Mouse (Mus musculus) thymus, postnatal 14 days (tissue): ENCODE results near the gene Tmem235.
A peak's percentile ranks its signal among the peaks of the same experiment; 100 is the strongest.
"Not testable (repeated sequence)": the region's sequence is repeated elsewhere in the genome, so short reads cannot be mapped to it uniquely, and the experiment has no call there.

ENCODE experiments used
- DNase-seq: peaks from one replicate; pipeline ENCODE4 v3.0.0; 2021

The Tmem235 gene

DNA sequence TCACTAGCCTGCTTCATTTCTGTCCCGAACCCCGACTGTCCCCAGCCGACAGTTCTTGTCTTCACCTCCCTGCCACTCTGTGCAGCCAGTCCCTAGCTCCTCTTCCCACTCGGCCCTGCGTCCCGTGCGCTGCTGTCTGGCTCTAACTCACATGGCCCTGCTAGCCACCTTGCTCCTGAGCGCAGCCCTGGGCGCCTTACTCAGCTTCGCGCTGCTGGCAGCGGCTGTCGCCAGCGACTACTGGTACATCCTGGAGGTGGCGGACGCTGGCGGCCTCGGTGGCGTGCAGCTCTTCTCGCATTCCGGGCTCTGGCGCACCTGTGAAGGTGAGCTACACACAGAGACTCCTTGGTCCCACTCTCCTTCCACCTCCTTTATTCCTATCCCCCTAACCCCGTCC is at the start of gene Tmem235:
Tmem235 (plus strand) TSS at position 152 of the 400 bp plus-strand sequence.
- DNase-seq: peak; percentile 56

DNA sequence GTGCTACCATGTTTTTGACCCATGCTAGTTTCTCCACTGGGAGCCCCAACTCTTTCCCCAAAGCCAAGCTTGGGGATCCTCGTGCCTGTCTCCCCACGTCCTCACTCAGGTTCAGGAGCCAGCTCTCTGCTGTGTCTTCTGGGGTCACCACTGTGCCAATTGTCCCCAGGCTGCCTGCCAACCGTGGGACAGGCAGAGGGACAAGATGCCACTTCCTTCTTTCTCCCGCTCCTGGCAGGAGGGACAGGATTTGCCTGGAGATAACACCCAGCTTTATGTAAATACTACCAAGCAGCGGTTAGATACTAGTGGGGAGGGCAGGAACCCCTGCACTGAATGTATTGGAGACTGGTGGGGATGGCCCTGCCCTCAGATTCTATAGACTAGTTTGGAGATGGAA is 46.7 kb upstream of the Tmem235 start:
- DNase-seq: no peak

DNA sequence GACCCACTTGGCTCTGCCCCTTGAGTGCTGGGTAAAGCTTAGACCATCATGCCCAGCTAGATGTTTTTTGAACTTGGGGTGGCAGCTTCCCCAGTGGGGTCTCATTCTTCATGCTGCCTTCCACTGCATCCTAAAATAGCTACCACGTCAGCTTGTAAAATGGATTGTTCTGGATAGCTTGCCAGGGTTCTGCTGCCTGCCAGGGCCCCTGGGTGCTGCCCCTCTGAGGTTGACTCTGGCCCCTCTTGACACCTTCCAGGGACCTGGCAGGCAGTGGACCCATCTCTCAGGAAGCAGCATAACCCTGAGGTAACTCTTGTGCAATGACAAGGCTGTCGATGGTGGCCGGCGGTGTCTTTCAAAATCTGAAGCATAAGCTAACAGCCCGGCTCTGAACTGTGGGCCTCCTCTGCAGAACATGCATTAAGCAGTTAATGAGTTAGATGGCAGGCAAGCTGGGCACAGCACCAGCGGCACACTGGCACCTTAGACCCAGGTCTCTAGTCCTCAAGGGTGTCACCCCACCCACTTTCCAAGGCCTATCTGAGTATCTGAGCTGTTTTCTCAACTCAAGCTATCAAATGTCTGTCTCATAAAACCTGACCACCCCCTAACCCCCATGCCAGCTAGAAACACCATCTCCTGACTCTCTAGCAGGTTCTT is 45.7 kb upstream of the Tmem235 start:
- no peak for DNase-seq

DNA sequence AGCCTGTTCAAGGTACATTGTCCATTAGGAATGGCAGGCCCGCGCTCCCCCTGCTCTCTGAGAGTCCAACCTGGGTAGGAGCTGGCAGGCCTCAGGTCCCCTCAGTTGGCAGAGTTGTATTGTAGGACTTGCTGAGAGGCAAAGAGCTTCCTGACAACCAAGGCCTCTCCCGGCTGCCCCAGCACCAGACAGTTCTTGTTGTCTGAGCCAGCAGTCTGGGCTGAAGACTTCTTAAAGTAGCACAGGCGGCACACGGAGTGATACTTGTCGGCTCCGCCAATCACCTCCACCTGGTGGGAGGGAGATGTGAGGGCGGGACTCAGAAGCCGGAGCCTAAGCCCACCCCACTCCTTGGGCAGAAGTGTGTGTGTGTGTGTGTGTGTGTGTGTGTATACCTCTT is 44.7 kb upstream of the Tmem235 start:
- DNase-seq: not testable (repeated sequence)

DNA sequence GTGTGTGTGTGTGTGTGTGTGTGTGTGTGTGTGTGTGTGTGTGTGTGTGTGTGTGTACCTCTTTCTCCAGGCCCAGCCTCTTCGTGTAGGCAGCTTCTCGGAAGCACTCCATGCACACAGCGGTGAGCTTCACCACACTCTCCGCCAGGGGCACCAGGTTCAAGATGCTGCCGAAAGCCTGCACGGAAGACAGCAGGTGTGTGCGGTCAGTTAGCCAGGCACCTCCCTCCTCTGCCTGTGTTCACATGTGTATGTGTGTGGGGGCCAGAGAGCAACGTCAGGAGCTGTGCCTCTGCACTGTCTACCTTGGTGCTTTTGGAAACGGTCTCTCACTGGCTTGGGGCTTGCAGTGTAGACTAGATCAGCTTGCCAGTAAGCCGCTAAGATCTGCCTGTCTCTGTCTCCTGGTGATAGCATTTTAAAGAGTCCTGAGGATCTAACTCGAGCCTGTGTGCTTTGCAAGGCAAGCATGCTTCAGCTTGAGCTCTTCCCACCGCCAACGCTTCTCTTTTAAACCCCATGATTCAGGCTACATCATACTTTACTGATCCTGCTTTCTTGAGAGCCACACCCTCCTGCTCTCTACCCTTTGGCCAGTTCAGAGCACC is 44.1 kb upstream of the Tmem235 start:
- DNase-seq: no peak

DNA sequence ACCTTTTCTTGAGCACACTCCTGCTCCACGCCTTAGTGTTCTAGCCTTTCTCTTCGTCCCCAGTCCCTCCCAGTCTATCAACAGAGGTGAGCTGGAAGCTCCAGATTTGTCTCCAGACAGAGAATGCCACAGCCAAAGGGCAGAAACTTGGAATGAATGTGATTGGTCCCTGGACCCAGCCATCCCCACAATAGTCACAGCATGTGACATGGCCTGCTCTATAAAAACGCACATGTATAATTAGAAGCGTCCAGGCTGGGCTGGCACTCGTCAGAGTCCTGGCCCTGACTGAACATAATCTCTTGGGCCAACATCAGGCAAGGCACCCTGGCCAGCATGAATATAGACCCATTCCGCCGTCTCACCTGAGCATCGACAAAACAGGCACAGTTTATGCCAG is 41.5 kb upstream of the Tmem235 start:
- no peak for DNase-seq

DNA sequence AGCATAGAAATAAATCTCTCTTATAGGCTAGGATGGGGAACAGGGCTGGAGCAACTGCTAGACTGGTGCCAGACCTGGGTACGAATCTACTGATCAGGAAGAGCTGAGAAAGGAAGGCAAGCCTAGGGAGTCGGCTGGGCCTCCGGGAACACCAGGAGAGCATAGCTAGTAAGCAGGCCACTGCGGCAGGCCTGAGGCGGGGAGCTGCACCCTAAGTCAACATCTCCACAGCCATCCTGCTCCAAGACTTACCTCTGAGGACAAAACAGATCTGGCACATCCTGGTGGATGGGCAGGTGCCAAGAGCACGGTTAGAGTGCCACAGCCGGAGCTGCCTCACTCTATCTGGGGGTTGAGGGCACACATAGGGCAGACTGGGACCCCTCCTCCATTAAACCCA is 40.4 kb upstream of the Tmem235 start:
- no peak for DNase-seq

DNA sequence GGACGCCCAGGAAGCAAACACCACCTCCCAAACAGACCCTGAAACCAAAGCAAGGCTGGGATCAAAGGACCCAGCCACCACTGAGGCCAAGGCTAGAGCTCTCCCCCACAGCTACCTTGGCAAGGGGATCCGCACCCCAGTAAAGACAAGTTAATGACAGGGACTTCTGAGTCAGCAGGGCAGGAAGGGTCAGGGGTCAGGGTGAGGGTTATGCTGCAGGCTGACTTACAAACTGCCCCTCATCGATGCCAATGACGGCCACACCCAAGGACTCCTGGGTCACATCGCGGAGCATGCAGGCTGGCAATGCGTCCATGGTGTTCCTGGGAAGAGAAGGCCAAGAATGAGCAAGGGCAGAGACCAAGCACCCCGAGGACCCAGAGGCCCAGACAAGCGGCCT is 38.7 kb upstream of the Tmem235 start:
- DNase-seq: no peak

DNA sequence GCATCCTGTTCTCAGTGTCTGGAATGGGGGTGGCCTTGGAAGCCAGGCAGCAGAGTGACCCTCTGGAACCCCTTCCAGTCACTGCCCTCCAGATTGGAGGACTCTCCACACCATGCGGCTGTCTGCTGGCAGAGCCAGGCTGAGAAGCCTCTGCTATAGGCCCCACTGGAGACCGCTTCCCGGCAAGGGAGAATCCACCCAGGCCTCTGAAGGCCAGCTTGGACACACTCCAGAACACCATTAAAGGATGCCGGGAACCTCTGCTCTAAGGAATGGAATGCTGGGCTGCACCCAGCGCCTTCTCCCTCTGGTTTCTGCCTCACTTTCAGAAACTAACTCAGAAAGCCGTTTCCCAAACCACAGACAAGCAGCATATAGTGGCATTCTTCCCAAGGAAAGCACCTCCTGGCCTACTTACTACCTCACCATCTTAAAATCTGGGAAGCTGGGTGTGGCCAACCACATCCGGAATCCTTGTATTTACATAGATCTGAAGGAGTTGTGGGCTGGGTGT is 37.8 kb upstream of the Tmem235 start:
- DNase-seq: no peak

DNA sequence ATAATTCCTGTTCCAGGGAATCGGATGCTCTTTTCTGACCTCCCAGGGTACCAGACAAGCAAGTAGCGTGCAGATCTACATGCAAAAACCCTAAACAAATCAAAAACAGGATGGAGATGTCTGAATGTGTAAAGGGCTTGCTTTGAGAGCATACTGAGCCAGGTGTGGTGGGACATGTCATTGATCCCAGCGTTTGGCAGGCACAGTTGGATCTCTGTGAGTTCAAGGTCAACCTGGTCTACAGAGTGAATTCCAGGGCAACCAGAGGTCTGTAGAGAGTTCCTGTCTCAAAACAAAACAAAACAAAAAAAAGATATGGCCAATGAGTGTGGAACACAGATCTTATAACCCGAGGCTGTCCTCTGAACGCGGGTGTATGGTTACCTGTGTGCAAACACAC is 37.1 kb upstream of the Tmem235 start:
- DNase-seq: no peak

DNA sequence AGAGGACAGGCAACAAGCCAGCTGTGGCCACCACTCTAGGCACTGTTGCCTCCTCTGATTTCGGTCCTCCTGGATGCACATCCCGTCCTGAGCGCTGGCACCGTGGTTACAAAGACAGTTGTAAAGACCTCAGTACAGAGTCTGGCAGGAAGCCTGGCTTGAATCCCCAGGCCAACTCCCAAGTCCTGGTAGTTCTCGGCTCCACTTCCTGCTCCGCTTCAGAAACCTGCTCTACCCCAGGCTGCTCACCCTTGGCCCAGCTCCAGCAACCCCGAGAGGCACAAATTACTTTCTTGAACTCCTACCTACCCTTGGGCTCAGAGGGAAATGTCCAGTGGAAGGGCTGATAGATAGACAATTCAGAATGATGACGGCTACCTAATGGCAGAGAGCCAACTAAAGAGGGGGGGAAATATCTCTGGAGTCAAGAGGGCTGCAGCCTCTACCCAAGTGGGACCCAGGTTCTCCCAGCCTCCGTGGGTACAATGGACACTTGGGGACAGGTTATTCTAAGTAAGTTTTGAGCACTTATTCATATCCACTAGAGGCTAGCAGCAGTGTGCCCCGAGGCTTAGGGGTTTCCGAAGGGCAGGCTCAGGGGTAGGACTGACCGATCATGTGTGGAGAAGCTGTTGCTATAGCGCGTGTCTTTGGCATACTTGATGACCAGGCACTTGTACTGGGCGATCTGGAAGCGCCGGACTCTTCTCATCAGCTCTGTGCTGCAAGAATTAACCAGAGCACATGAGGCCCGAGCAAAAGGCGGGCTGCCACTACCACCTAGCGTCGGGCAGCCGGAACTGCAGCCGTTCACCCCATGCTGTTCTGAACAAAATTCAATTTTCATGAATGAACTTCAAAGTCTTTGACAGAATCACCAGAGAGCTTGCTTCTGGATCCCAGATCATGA is 36.2 kb upstream of the Tmem235 start:
- peak; percentile 82 for DNase-seq

DNA sequence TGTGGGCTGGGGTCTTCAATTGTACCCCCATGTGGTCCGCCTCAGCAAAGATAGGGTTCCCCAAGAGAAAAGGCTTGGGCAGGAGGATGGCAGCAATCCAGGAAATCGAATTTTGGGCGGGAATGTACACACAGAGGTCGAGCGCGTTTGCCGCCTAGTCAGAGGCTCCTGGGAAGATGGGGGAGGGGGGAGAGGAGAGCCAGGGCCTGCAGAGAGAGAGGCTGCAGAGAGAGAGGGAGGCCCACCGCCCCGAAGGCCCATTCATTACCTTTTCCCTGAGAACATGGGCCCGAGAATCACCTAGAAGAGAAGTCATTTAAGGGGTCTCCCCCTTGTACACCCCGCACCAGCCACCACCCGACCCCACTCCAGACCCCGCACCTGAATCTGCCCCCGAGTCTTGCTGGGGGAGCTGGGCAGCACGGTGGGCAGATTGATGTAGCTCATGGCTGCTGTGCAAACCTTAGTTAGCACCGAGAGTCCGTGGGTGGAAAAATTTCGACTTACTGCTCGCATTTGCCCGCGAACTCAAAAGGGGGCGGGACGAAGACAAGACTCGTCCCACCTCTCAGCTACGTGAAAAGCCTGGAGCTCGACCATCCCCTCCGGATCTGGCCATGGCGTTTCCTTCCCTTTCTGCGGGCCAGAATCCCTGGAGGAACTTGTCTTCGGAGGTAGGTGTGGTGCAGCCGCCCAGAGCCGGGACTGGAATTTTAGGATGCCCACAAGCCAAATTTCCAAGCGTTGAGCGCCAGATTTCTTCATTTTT is 35.0 kb upstream of the Tmem235 start, which contains the start of the genes Afmid and Tk1:
Afmid (plus strand) TSS at position 592 of the 769 bp plus-strand sequence.
Tk1 (minus strand) TSS at position 760 of the 769 bp plus-strand sequence.
- peak; percentile 76 for DNase-seq

DNA sequence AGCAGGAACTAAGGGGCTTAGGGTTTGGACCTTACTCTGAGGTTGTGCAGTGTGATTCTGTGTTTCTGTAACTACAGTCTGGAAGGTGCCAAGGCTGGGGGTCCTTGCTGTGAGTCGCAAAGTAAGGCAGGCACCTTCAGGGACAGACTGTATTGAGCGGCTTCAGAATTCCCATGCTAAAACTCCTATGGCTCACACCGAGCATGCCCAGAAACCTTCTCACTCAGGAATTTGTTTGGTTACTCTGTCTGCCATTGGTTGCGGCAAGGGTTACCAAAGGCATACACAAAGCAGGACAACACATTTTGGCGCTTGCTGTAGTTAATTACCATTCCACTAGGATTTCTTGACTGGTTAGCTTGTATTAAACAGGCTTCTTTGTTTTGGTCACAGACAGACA is 34.4 kb upstream of the Tmem235 start:
- DNase-seq: no peak

DNA sequence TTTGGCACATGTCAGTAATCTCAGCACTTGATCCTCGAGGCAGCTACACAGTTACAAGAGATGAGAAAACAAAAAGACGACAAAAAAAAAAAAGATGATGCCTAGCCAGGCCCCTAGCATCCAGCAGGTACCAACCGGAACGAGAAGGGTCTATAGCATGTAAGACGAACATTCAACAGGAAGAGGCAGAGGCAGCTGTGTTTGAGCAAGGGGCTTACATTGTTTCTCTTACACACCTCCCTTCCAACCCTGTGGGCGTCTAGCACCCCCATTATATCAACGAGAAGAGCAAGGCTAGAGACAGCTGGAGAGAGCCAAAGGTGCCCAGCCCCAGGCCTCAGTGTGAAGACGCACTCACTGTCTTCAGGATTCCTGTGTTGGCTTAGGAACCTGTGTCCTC is 33.6 kb upstream of the Tmem235 start:
- DNase-seq: peak; percentile 40

DNA sequence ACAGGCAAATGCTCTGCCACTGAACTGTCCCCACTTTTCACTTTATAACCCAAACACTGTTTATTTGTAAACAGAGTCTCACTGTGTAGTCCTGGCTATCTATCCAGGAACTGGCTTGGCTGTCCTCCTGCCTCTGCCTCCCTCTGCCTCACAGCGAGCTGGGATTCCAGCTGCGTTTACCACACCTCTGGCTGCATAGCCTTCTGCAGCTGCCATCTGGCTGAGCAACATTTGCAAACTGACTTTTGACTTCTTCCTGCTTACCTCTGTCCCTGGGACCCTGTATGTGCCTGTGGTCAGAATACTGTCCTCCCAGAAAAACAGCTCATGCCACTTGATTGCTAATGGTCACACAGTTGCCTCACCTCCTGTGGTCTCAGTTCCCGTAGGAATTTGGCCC is 33.2 kb upstream of the Tmem235 start:
- DNase-seq: peak; percentile 55

DNA sequence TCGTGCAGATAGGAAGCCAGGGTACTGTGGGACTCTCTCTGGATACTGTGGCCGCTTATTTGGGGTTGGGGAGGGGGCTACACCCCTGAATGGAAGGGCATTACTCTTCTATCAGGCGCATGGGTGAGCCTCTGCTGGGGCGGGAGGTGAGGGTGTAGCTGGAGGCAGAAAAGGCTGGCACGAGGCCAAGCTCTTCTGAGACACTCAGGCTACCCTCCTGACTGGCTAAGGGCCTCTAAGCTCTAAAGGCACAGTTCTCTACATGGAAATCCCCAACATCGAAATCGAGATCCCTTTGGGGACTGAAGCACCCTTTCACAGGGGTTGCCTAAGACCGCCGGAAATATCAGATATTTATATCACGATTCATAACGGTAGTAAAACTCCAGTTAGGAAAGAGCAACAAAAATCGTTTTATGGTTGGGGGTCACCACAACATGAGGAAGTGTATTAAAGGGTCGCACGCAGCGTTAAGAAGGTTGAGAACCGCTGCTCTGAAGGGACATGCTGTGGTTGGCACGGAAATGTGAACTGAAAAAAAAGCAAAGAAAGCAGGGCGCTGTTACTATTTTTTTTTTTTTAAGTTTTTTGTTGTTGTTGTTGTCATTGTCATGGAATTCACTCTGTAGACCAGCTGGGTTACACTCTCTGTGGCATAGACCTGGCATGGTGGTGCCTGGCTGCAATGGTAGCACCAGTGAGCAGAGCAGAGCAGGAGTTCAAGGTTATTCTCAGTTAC is 32.2 kb upstream of the Tmem235 start:
- DNase-seq: peak; percentile 62

DNA sequence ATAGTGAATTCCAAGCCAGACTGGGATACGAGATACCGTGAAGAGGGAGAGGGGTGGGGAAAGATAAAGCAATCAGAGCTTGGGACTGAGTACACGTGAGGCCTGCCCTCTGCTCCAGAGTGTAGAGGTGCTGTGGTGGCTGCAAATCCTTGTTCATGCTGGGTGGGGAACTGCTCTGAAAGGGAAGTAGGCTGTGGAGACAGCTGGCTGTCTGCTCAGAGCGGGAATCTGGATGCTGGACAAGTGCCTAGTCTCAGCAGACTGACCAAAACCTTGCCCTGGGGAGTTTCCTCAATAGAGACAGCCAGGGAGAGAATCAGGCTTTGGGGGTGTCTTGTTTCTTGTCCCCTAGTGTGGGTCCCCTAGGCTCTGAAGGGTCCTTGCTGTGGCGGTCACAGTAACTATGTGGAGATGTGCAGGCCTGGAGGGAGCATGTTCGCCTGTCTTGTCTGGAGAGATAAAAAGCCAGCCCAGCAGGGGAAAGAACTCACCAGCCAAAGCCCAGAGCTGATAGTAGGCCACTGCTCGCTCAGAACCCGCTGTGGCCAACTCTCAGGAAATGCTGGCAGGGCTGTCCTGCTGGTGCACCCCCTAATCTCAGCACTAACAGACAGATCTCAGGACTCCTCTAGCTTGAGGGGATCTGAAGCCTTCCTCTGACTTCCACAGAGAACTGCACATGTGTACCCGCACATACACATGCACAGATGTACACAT is 31.5 kb upstream of the Tmem235 start:
- no peak for DNase-seq

DNA sequence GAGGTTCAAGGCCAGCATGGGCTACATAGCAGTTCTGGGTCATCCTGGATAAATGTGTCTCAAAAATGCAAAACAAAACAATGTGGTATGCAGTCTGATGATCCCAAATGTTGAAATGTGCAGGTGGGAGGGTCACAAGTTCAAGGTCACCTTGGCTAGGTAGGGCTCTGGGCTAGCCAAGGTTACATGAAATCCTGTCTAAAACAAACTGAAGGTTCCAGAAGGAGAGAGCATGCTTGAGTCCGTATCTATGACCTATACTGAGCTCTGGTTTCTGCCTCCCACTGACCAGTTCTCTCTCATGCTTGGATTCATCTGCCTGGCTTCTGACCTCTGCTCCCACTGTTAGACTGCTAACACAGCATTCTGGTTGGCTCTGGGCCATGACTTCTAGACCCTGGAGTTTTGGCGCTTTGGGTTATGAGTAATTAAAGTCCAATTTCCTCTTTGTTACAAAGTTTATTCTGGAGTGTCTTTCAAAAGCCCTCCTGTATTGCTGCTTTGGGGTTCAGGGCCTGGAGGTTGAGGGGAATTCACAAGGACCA is 30.8 kb upstream of the Tmem235 start:
- no peak for DNase-seq

DNA sequence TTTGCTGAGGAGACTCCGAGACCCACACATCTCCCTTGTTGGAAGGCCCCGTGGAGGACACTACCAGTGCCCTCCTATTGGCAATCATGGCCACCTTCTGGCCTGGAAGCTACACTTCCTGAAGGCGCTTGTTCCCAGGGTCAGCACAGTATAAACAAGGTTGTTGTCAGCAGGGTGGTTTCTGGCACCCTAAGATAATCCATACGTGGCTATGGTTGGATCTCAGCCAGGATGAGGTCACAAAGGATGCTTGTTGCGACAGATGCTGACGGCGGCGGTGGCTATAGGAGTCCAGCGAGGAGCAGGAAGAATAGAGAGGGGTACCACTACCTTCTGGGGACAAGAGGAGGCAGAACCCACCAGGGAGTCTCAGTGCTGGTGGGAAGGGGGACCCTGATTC is 30.2 kb upstream of the Tmem235 start:
- DNase-seq: no peak

DNA sequence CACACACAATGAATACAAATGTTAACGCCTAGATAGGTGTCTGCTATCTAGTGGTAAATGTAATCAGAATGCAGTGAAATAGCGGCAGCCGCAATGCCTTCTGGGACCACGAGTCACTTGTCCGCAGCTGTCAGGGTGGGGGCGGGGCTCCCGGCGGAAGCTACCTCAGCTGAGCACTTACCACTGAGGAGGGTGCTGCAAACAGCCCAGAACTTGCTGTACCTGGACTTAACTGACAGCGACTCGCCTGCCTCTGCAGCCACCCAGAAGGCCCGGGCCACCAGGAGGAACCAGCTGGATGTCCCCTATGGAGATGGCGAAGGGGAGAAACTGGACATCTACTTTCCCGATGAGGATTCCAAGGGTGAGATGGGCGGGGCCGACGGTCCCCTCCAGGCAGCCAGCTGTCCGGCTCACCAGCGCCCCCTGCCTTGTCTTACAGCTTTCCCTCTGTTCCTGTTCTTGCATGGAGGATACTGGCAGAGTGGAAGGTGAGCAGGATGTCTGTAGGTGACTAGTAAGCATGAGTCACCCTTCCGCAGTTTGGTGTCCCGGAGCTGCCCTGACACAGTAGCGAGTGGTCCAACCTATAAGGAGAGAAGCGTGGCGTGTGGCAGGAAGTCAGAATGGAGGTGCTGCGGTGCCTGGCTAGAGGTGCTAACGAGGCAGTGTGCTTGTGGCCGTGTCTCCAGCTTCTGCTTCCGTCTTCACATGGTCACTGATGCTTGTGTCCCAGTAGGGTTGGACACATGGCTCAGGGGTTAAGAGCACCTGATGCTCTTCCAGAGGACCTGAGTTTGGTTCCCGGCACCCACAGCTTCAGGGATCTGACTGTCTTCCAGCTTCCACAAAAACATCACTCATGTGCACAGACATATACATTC is 28.2 kb upstream of the Tmem235 start:
- peak; percentile 95 for DNase-seq
